ENCODE assay signal across 8 mouse cellular contexts in the genomic region with DNA sequence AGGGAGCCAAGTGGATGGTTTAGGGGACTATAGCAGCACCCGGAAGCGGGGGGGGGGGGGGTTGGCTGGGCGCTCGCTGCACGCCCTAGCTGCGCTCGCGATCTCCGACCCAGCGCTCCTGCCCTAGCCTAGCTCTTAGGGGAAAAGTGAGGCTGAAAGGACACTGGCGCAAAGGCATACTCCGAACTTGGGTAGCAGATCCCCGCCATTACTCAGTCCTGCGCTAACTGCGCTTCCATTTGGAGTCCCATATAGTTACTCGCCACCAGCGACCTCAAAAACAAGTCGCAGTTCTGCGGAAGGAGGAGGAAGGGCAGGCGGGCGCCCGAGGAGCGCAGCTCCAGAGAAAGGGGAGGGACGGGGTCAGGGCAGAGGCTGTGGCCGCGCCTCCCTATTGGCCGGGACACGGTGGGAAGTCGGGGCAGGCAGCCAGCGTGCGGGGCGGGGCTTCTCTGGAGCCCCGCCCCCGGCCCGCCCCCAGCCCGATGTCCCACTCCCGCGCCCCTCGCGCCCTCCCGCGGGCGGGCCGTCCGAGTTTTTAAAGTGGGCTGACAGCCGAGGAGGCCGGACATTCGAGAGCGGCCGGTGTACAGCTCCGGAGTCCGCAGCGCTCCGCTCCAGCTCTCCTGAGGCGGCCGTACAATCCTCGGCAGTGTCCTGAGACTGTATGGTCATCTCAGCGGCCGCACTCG. TPM values are rescaled to one million over a fixed set of nuclear protein-coding genes. Genes with fewer than 3 reads are reported as not detected.
DNase-seq lines count a peak whose midpoint lies in the region; ATAC-seq lines count a peak whose summit lies in the region.

A gene (plus strand): TSS at position 571 of the 692 bp plus-strand sequence.

- peak within 1 kb of the TSS; percentile 29; the same call in 1 of the 2 replicates for H3K9ac ChIP-seq in intestine, embryonic 14.5 days (ENCODE audit: low read length)

- H3K27me3 ChIP-seq in intestine, embryonic 14.5 days (replicated peaks; ENCODE audit: control insufficient read depth, insufficient read depth, low read length): peaks cover 55% of the 10 kb centered on the region

- peak; percentile 92 for ATAC-seq in intestine, embryonic 14.5 days (replicated peaks; ENCODE audit: low FRiP score, low TSS enrichment, low read depth)
- peak; percentile 86 for ATAC-seq in megakaryocyte-erythroid progenitor cell, adult 5-6 weeks (replicated peaks; ENCODE audit: low FRiP score, low TSS enrichment, poor library complexity, severe bottlenecking)

- intact Hi-C loops in left cerebral cortex, postnatal 25 days (cut with DNase I): loop anchor here (5.0 kb wide), 1 partner anchor 216 kb away; no protein-coding TSS in a partner anchor

- no peaks in the 10 kb centered on the region for H3K9me3 ChIP-seq in intestine, embryonic 14.5 days (ENCODE audit: control insufficient read depth, low read length)

- no peak within 1 kb of the TSS for H3K27ac ChIP-seq in intestine, embryonic 14.5 days (ENCODE audit: low read depth)

- no peaks in the 10 kb centered on the region for H3K36me3 ChIP-seq in intestine, embryonic 14.5 days (ENCODE audit: control insufficient read depth, insufficient read depth, low read length)

- peak; percentile 95 for DNase-seq in adrenal gland, adult 2 months
- DNase-seq in embryo, embryonic 11 days: peak; percentile 92
- DNase-seq in gastrocnemius, postnatal 4 days (ENCODE audit: low spot score in 2 of 2): peak; percentile 78 to 88
- peak; percentile 88 for DNase-seq in intestine, embryonic 14.5 days (ENCODE audit: low spot score)
- DNase-seq in left cerebral cortex, postnatal 25 days (ENCODE audit: low spot score in 2 of 2): peak; percentile 58 to 64
- peak; percentile 80 to 86 for DNase-seq in right cerebral cortex, postnatal 10 days (ENCODE audit: low spot score in 2 of 2)
- DNase-seq in urinary bladder, postnatal 14 days (ENCODE audit: low spot score): peak; percentile 88

- H3K4me3 ChIP-seq in intestine, embryonic 14.5 days (ENCODE audit: low read depth, low read length): peak within 1 kb of the TSS; percentile 49

- under 1% methylated on average over 59 of the region's 60 CpGs for WGBS in intestine, embryonic 14.5 days

- H3K4me2 ChIP-seq in intestine, embryonic 14.5 days (ENCODE audit: low read length): peak within 1 kb of the TSS; percentile 97

- peaks cover 16% of the 10 kb centered on the region; the same call in 1 of the 2 replicates for H3K4me1 ChIP-seq in intestine, embryonic 14.5 days (replicated peaks; ENCODE audit: control insufficient read depth, insufficient read depth, low read length)

RNA-seq across cellular contexts. Expression of the gene that starts here (rescaled TPM):
- 100 to 1,000 TPM; 178 to 179 TPM for total RNA-seq in adrenal gland, adult 2 months (2021)
- 97.2 and 155 TPM in 2 replicates for polyA plus RNA-seq in adrenal gland, adult 2 months (2012; rRNA removed)
- 10 to 100 TPM; 51.0 to 57.3 TPM for total RNA-seq in gastrocnemius, postnatal 4 days (2021)
- 7.7 TPM in 2 replicates for polyA plus RNA-seq in intestine, embryonic 14.5 days (2014; fragmentation: Nextera tagmentation; extraction: Ambion mirVana)
- 10 to 100 TPM; 82.1 to 90.7 TPM for total RNA-seq in left cerebral cortex, postnatal 25 days (2021)
- not detected in 2 replicates for total RNA-seq in megakaryocyte-erythroid progenitor cell, adult 5-6 weeks (2014; fragmentation: Nextera tagmentation)
- not detected in 2 replicates for total RNA-seq in megakaryocyte-erythroid progenitor cell, adult 5-6 weeks (2017)

Comparison
In these comparisons a context has a peak if more than half of its experiments do, and no peak if none do; other contexts are left out.
1. RNA of the gene that starts here (total RNA-seq): 178 to 179 TPM in adrenal gland, adult 2 months, 82.1 to 90.7 TPM in left cerebral cortex, postnatal 25 days and 51.0 to 57.3 TPM in gastrocnemius, postnatal 4 days; not detected in megakaryocyte-erythroid progenitor cell, adult 5-6 weeks; every median in the first group is over 10 times any median in the second.
2. RNA of the gene that starts here (polyA plus RNA-seq): 97.2 to 155 TPM in adrenal gland, adult 2 months; 7.7 TPM in intestine, embryonic 14.5 days; every median in the first group is over 10 times any median in the second.
3. Peak in ATAC-seq in megakaryocyte-erythroid progenitor cell, adult 5-6 weeks; RNA of the gene not detected or under 1 TPM.
4. Peak in every context shown above with its lines, with median percentiles within 50 percentile points of each other: DNase-seq.